Mouse (Mus musculus): ENCODE data around the gene Fam171a2. TPM values are rescaled to one million over a fixed set of nuclear protein-coding genes. Genes with fewer than 3 reads are reported as not detected.

Fam171a2 gene
- polyA plus RNA-seq, 1 experiment from 2014 or later: 0.25 TPM

GRCm38 (mm10) chr11:102407834-102408215 lies 39.7 kb downstream of the Fam171a2 start, which contains the start of gene Slc25a39:
Gene Slc25a39 (minus strand): TSS chr11:102407946.
- Histone ChIP-seq H3K9me3 (replicated peaks) (no peaks in the 10 kb centered on the region), H3K4me1 (replicated peaks) (peaks cover 65% of the 10 kb centered on the region), H3K9ac (peak within 1 kb of the TSS; percentile 96), H3K36me3 (peaks cover 35% of the 10 kb centered on the region), H3K4me2 (peak within 1 kb of the TSS; percentile 86), H3K4me3 (replicated peaks) (peak within 1 kb of the TSS; percentile 87), H3K27me3 (peaks cover 6% of the 10 kb centered on the region), H3K27ac (peak within 1 kb of the TSS; percentile 97)
- ATAC-seq (ENCODE audit: low read depth) (no peak), DNase-seq (no peak)
- under 1% methylated on average over 19 of the region's 19 CpGs for WGBS (ENCODE audit: insufficient replicate concordance)

- DNase-seq (peak; percentile 88), ATAC-seq (ENCODE audit: low read depth) (peak; percentile 67)
- WGBS (ENCODE audit: insufficient replicate concordance): under 1% methylated on average over 85 of the region's 85 CpGs
- peaks cover 42% of the 10 kb centered on the region for H3K36me3 ChIP-seq
- no peaks in the 10 kb centered on the region for H3K9me3 ChIP-seq (replicated peaks)
- H3K4me3 ChIP-seq (replicated peaks): peak overlapping the region; percentile 87
- H3K27me3 ChIP-seq: peaks cover 13% of the 10 kb centered on the region
- H3K4me1 ChIP-seq (replicated peaks): peaks cover 71% of the 10 kb centered on the region
- H3K27ac ChIP-seq: peak overlapping the region; percentile 97
- H3K9ac ChIP-seq: peak overlapping the region; percentile 96
- H3K4me2 ChIP-seq: peak overlapping the region; percentile 86
Observed at GRCm38 (mm10) chr11:102406900-102407833, 40.3 kb downstream of the Fam171a2 start.

GRCm38 (mm10) chr11:102406401-102406800 lies 41.1 kb downstream of the Fam171a2 start:
- H3K9me3 ChIP-seq (replicated peaks): no peaks in the 10 kb centered on the region
- ATAC-seq (ENCODE audit: low read depth) (no peak), DNase-seq (no peak)
- peaks cover 47% of the 10 kb centered on the region for H3K36me3 ChIP-seq
- peak overlapping the region; percentile 96 for H3K9ac ChIP-seq
- peak overlapping the region; percentile 86 for H3K4me2 ChIP-seq
- H3K4me1 ChIP-seq (replicated peaks): peaks cover 69% of the 10 kb centered on the region
- H3K27me3 ChIP-seq: peaks cover 20% of the 10 kb centered on the region
- H3K27ac ChIP-seq: peak overlapping the region; percentile 97
- 20% methylated on average over 3 of the region's 3 CpGs for WGBS (ENCODE audit: insufficient replicate concordance)
- H3K4me3 ChIP-seq (replicated peaks): peak overlapping the region; percentile 87

GRCm38 (mm10) chr11:102405544-102406285 lies 41.8 kb downstream of the Fam171a2 start:
- Histone ChIP-seq H3K9me3 (replicated peaks) (no peaks in the 10 kb centered on the region), H3K9ac (peak overlapping the region; percentile 96), H3K27ac (peak overlapping the region; percentile 97), H3K27me3 (peaks cover 27% of the 10 kb centered on the region), H3K4me2 (peak overlapping the region; percentile 86), H3K4me1 (replicated peaks) (peaks cover 68% of the 10 kb centered on the region), H3K4me3 (replicated peaks) (peak overlapping the region; percentile 87), H3K36me3 (peaks cover 47% of the 10 kb centered on the region)
- no peak for ATAC-seq (ENCODE audit: low read depth)
- 80% methylated on average over 11 of the region's 11 CpGs for WGBS (ENCODE audit: insufficient replicate concordance)
- DNase-seq: no peak

DNA sequence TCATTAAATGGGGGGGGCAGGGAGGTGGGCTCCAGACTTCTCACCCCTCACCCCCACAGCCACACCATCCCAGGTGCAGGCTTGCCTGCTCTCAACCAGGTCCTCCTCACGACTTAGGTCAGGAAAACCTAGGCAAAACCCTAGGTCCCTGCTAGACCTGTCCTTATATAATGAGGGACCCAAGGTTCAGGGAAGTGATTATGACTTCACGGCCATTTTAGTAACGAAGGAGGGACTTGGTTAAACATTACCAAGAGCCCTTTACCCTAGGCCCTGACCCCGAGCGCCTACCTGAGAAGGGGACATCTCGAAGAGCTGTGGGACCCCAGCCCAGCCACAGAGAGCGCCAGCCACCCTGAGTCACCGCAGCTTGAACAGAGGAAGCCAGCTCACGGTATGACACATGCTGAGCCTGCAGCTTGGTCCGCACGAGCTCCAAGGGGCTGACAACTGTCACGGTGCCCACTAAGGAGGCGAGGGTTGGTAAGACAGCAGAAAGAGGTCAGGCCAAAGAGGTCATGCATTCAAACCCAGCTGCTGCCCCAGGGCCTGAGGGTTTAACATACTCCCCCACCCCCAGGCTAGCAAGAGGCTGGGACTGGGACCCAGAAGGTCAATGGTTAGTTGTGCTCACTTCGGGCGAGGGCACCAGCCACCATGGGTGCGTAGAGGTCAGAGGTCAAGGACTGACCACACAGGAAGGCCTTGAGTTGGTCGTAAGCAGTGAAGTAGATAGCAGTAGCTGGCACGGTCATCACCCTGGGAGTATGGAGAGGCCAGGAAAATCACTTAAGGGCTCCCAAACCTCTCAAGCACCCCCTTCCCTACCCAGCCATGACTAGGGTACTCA lies 43.1 kb downstream of the Fam171a2 start:
- peak overlapping the region; percentile 41; the same call in 1 of the 2 replicates for H3K27ac ChIP-seq
- H3K9ac ChIP-seq: peak overlapping the region; percentile 96
- peak overlapping the region; percentile 86 for H3K4me2 ChIP-seq

GRCm38 (mm10) chr11:102403657-102404056 lies 43.8 kb downstream of the Fam171a2 start:
- Histone ChIP-seq H3K27ac (peak overlapping the region; percentile 40; the same call in 1 of the 2 replicates), H3K9ac (no peak overlapping the region; the same call in 1 of the 2 replicates), H3K27me3 (peaks cover 48% of the 10 kb centered on the region), H3K9me3 (replicated peaks) (no peaks in the 10 kb centered on the region), H3K4me3 (replicated peaks) (no peak overlapping the region), H3K36me3 (peaks cover 47% of the 10 kb centered on the region), H3K4me1 (replicated peaks) (peaks cover 72% of the 10 kb centered on the region), H3K4me2 (0 out of 2 replicates have a peak overlapping the region, but pooled peaks have one; percentile 86)
- WGBS (ENCODE audit: insufficient replicate concordance): 96% methylated on average over 11 of the region's 11 CpGs
- ATAC-seq (ENCODE audit: low read depth): no peak
- DNase-seq: no peak

More for the DNA sequence above, 43.1 kb downstream of the Fam171a2 start:
- ATAC-seq (ENCODE audit: low read depth): no peak
- peak overlapping the region; percentile 87 for H3K4me3 ChIP-seq (replicated peaks)
- WGBS (ENCODE audit: insufficient replicate concordance): 78% methylated on average over 18 of the region's 18 CpGs
- H3K4me1 ChIP-seq (replicated peaks): peaks cover 71% of the 10 kb centered on the region
- DNase-seq: no peak
- peaks cover 47% of the 10 kb centered on the region for H3K36me3 ChIP-seq
- H3K9me3 ChIP-seq (replicated peaks): no peaks in the 10 kb centered on the region
- peaks cover 40% of the 10 kb centered on the region for H3K27me3 ChIP-seq

DNA sequence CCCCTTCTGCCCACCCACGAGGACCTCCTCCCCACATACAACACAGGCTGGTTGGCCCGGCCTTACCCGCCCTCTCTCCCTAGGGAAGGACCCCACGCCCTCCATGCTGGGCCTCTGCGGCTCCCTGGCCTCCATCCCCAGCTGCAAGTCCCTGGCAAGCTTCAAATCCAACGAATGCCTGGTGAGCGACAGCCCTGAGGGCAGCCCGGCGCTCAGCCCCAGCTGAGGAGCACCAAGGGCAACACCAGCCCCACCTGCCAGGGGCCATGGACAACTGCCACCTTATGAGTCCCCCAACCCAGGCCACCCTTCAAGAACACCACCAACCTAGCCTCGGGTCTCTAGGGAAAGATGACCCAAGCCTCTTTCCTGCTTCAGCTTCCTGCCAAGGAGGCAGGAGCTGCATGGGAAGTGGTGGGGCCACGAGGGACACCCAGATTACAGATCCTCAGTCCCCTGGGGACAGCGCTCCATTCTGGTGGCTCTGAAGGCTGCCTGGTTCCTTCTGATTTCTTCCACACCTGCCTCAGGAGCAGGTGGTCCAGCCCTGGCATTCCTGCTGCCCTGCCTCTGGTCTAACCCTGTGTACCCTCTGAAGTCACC lies 45.5 kb downstream of the Fam171a2 start:
- DNase-seq (no peak), ATAC-seq (ENCODE audit: low read depth) (no peak)
- Histone ChIP-seq H3K27me3 (peaks cover 64% of the 10 kb centered on the region), H3K36me3 (peaks cover 47% of the 10 kb centered on the region), H3K27ac (no peak overlapping the region), H3K9ac (no peak overlapping the region), H3K4me1 (replicated peaks) (peaks cover 69% of the 10 kb centered on the region), H3K9me3 (replicated peaks) (no peaks in the 10 kb centered on the region), H3K4me2 (no peak overlapping the region), H3K4me3 (replicated peaks) (no peak overlapping the region)
- 67% methylated on average over 12 of the region's 12 CpGs for WGBS (ENCODE audit: insufficient replicate concordance)

DNA sequence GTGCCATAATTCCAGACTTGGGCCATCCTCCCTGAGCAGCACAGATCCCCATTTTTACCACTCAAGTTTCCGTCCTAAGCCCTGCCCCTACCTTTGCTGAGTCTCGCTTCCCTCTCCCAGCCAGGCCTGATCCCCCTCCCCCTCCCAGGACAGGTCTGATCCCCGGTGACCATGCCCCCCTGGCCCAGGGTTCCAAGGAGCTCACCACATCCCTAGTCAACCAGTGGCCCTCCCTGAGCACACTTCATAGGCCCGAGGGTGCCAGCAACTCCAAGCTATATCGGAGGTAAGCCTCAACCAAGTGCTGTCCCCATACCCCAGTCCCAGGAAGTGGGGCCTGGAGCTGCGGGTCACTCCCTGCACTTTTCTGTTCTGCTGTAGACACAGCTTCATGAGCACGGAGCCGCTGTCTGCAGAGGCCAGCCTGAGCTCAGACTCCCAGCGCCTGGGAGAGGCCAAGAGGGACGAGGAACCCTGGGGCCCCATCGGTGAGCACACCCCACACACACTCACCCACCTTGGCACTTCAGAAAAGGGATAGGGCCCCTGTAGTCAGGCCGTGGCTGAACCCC lies 46.9 kb downstream of the Fam171a2 start:
- Histone ChIP-seq H3K27ac (no peak overlapping the region), H3K36me3 (peaks cover 40% of the 10 kb centered on the region), H3K27me3 (peaks cover 78% of the 10 kb centered on the region), H3K9me3 (replicated peaks) (no peaks in the 10 kb centered on the region), H3K4me1 (replicated peaks) (peaks cover 63% of the 10 kb centered on the region), H3K4me2 (0 out of 2 replicates have a peak overlapping the region, but pooled peaks have one; percentile 6), H3K4me3 (replicated peaks) (no peak overlapping the region), H3K9ac (peak overlapping the region; percentile 50; the same call in 1 of the 2 replicates)
- ATAC-seq (ENCODE audit: low read depth) (no peak), DNase-seq (no peak)
- 24% methylated on average over 12 of the region's 12 CpGs for WGBS (ENCODE audit: insufficient replicate concordance)

DNA sequence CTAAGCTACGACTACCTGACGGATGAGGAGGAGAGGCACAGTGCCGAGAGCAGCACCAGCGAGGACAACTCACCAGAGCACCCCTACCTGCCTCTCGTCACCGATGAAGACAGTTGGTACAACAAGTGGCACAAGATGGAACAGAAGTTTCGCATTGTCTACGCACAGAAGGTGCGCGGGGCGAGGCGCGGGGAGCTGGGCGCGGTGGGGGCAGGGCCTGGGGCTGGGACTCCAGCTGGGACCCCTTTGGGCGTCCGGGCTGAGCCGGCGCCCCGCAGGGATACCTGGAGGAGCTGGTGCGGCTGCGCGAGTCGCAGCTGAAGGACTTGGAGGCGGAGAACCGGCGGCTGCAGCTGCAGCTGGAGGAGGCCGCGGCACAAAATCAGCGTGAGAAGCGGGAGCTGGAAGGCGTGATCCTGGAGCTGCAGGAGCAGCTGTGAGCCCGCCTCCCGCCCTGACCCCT lies 47.8 kb downstream of the Fam171a2 start:
- no peak overlapping the region for H3K27ac ChIP-seq
- WGBS (ENCODE audit: insufficient replicate concordance): 4% methylated on average over 34 of the region's 34 CpGs

GRCm38 (mm10) chr11:102399107-102399506 lies 48.4 kb downstream of the Fam171a2 start:
- WGBS (ENCODE audit: insufficient replicate concordance): 15% methylated on average over 15 of the region's 15 CpGs
- H3K9me3 ChIP-seq (replicated peaks): no peaks in the 10 kb centered on the region
- H3K4me2 ChIP-seq: peak overlapping the region; percentile 59
- H3K27me3 ChIP-seq: peaks cover 93% of the 10 kb centered on the region
- H3K4me1 ChIP-seq (replicated peaks): peaks cover 54% of the 10 kb centered on the region
- DNase-seq (no peak), ATAC-seq (ENCODE audit: low read depth) (no peak)
- H3K4me3 ChIP-seq (replicated peaks): peak overlapping the region; percentile 45
- H3K9ac ChIP-seq: 0 out of 2 replicates have a peak overlapping the region, but pooled peaks have one; percentile 58
- no peak overlapping the region for H3K27ac ChIP-seq
- H3K36me3 ChIP-seq: peaks cover 25% of the 10 kb centered on the region

More for the DNA sequence above, 47.8 kb downstream of the Fam171a2 start:
- DNase-seq: no peak
- peak; percentile 14; the same call in 1 of the 2 replicates for ATAC-seq (ENCODE audit: low read depth)
- peaks cover 30% of the 10 kb centered on the region for H3K36me3 ChIP-seq
- H3K9me3 ChIP-seq (replicated peaks): no peaks in the 10 kb centered on the region
- peaks cover 88% of the 10 kb centered on the region for H3K27me3 ChIP-seq
- H3K9ac ChIP-seq: peak overlapping the region; percentile 58
- peak overlapping the region; percentile 59 for H3K4me2 ChIP-seq
- peaks cover 57% of the 10 kb centered on the region for H3K4me1 ChIP-seq (replicated peaks)
- peak overlapping the region; percentile 45 for H3K4me3 ChIP-seq (replicated peaks)

All from liver, embryonic 13.5 days (tissue).